Mouse (Mus musculus) hindbrain, postnatal 0 days (tissue): Measurements from ENCODE around the gene Phactr3. TPM values are rescaled to one million over a fixed set of nuclear protein-coding genes. Genes with fewer than 3 reads are reported as not detected.

Source experiments
- ATAC-seq: fragments of 200-750 bp; cut with Nextera tagmentation; 2 replicates; pipeline ENCODE4 v1.8.0; 2017; ENCODE audit warnings: mild to moderate bottlenecking, moderate TSS enrichment, moderate library complexity
- DNase-seq: peaks from one replicate; pipeline ENCODE4 v3.0.0-alpha.2; 2015; ENCODE audit warnings: low spot score
- H3K27ac ChIP-seq: fragments of 300-500 bp; sonication (generic); 2 replicates; pipeline ENCODE4 v1.5.1; 2014; ENCODE audit warnings: mild to moderate bottlenecking
- H3K27me3 ChIP-seq: fragments of 300-500 bp; sonication (generic); 2 replicates; pipeline ENCODE4 v1.6.1; 2014; ENCODE audit warnings: low read length, mixed read lengths; ENCODE audit not compliant: insufficient read depth
- H3K36me3 ChIP-seq: fragments of 300-500 bp; sonication (generic); 2 replicates; pipeline ENCODE4 v1.6.1; 2014; ENCODE audit warnings: low read length, mixed read lengths; ENCODE audit not compliant: insufficient read depth
- H3K4me1 ChIP-seq: fragments of 300-500 bp; sonication (generic); 2 replicates; pipeline ENCODE4 v1.6.1; 2014; ENCODE audit warnings: antibody characterized with exemption, low read length, mixed read lengths; ENCODE audit not compliant: insufficient read depth
- H3K4me2 ChIP-seq: fragments of 300-500 bp; sonication (generic); 2 replicates; pipeline ENCODE4 v1.6.1; 2014; ENCODE audit warnings: low read depth, mild to moderate bottlenecking, low read length, moderate library complexity, mixed read lengths
- H3K4me3 ChIP-seq: fragments of 300-500 bp; sonication (generic); 2 replicates; pipeline ENCODE4 v1.5.1; 2014; ENCODE audit warnings: low read length
- H3K9ac ChIP-seq: fragments of 300-500 bp; sonication (generic); replicated peaks from 2 replicates; pipeline ENCODE4 v1.6.1; 2014; ENCODE audit warnings: mild to moderate bottlenecking, low read length, moderate library complexity, mixed read lengths
- H3K9me3 ChIP-seq: fragments of 300-500 bp; sonication (generic); 2 replicates; pipeline ENCODE4 v1.6.1; 2016; ENCODE audit warnings: low read length, mixed read lengths
- CTCF ChIP-seq: IDR thresholded peaks from 2 replicates; pipeline ENCODE4 v1.5.1; 2016; ENCODE audit warnings: antibody characterized with exemption, control low read depth, low read depth
- WGBS: fragments of 180-500 bp; shearing (Covaris S2); extraction: QIAGEN DNeasy Blood & Tissue Kit; methylation state at CpG from one replicate; pipeline ENCODE4 v1.1.7; 2014; 5-methylcytosine and 5-hydroxymethylcytosine counted together
- polyA plus RNA-seq: library from polyadenylated mRNA; unstranded; fragments of >200 nt; fragmentation: Nextera tagmentation; extraction: Ambion mirVana; gene quantifications from 2 replicates; pipeline ENCODE4 v1.2.1, GENCODE M21; 2015
- total RNA-seq: library from RNA; depleted of rRNA; stranded (reverse); fragments of >200 nt; gene quantifications from 2 replicates; pipeline ENCODE4 v1.2.3, GENCODE M21; 2014

Gene Phactr3
- total and polyA plus RNA-seq, 2 experiments from 2014 or later = 66.2 to 92.7 TPM

DNA sequence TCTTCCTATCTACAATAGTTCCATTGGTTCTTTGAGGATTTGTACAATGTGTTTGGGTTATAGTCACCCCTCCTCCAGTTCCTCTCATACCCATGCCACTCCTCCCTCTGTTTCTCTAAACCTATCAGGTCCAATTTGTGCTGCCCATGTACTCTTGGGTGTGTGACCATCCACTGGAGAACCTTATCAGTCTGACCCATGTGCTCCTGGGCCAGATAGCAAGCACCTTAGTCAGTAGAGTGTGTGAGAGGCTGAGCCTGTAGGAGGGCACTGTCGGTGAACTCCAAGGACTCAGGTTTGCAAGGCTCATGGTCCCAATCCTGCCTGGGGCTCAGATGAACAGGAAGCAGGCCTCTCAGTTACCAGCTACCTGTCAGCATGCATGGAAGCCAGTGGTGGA, 78.8 kb downstream of the Phactr3 start:
- Histone ChIP-seq H3K4me3 (no peak overlapping the region), H3K27me3 (no peaks in the 10 kb centered on the region), H3K9me3 (no peaks in the 10 kb centered on the region), H3K27ac (no peak overlapping the region), H3K9ac (no peak overlapping the region), H3K4me2 (no peak overlapping the region), H3K36me3 (no peaks in the 10 kb centered on the region), H3K4me1 (peaks cover 11% of the 10 kb centered on the region; the same call in 1 of the 2 replicates)
- TF ChIP-seq CTCF = no peak
- DNase-seq (no peak), ATAC-seq (no peak)
- WGBS = 92% methylated on average over 1 of the region's 1 CpGs

DNA sequence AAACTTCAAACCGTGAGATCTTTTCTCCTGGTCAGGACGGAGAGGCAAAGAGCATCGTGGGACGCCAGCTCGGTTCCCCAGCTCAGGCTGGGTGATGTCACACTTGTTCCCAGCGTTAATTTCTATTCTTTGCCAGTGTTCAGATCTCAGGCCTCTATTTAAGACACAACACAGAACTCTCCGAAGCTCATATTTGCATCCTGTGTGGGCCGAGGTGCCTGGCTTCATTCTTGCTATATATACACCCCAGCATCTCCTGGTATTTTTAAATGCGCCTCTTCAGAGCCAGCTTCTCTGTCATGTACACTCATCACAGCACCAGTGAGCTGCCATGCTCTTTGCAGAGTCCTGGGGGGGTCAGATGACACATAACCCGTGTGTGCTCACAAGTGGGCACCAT, 85.7 kb downstream of the Phactr3 start:
- no peaks in the 10 kb centered on the region for H3K9me3 ChIP-seq
- TF ChIP-seq CTCF = no peak
- no peak overlapping the region for H3K4me2 ChIP-seq
- no peak overlapping the region for H3K27ac ChIP-seq
- 78% methylated on average over 10 of the region's 10 CpGs for WGBS
- no peak for ATAC-seq
- no peak overlapping the region for H3K9ac ChIP-seq
- H3K4me3 ChIP-seq = no peak overlapping the region
- no peaks in the 10 kb centered on the region for H3K36me3 ChIP-seq
- DNase-seq = no peak
- no peaks in the 10 kb centered on the region for H3K27me3 ChIP-seq
- no peaks in the 10 kb centered on the region for H3K4me1 ChIP-seq

DNA sequence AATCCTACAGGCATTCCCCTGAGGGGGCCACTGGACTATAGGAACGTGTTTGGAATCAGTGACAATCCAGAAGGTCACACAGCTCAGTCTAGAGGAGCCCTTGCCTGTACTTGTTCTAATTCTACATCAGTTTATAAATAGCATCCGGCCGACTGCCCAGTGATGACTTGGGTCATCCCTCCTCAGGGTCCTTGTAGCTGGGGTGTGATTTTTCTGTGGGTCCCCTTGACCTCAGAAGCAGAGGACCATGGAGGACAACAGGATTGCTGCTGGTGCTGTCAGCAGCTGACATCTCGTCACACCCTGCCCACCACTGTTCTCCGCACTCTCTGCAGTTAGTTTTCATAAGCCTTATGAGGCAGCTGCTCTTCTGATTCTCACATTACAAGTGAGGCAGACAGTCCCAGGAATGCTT, 89.4 kb downstream of the Phactr3 start:
- Histone ChIP-seq H3K4me2 (no peak overlapping the region), H3K36me3 (no peaks in the 10 kb centered on the region), H3K9me3 (no peaks in the 10 kb centered on the region), H3K27me3 (no peaks in the 10 kb centered on the region), H3K9ac (no peak overlapping the region), H3K4me3 (no peak overlapping the region), H3K27ac (no peak overlapping the region), H3K4me1 (peaks cover 7% of the 10 kb centered on the region; the same call in 1 of the 2 replicates)
- DNase-seq (no peak), ATAC-seq (no peak)
- 72% methylated on average over 5 of the region's 5 CpGs for WGBS
- no peak for TF ChIP-seq CTCF

DNA sequence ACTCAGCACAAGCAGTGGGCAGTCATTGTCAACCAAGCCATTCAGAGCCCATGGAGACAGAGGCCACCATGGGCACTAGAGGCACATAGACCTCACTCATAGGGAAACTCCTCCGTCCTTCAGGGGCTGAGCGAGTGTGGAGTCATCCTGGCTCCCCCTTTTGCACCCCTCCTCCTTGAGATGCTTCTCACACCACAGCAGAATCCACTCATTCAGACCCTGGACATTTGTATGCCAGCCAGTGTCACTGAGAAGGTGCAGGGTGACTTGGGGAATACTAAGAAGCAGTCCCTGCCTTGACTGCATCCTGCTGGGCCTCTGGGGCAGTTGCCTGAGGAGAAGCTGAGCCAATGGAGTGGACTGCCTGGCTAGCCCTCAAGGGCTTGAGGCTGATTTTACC, 95.1 kb downstream of the Phactr3 start:
- Histone ChIP-seq H3K27ac (peak overlapping the region; percentile 70), H3K36me3 (no peaks in the 10 kb centered on the region), H3K9ac (no peak overlapping the region), H3K4me2 (no peak overlapping the region), H3K4me1 (peaks cover 7% of the 10 kb centered on the region; the same call in 1 of the 2 replicates), H3K4me3 (no peak overlapping the region), H3K9me3 (no peaks in the 10 kb centered on the region), H3K27me3 (no peaks in the 10 kb centered on the region)
- peak; percentile 57 for DNase-seq
- ATAC-seq = peak; percentile 88
- 58% methylated on average over 2 of the region's 2 CpGs for WGBS
- TF ChIP-seq CTCF = no peak

DNA sequence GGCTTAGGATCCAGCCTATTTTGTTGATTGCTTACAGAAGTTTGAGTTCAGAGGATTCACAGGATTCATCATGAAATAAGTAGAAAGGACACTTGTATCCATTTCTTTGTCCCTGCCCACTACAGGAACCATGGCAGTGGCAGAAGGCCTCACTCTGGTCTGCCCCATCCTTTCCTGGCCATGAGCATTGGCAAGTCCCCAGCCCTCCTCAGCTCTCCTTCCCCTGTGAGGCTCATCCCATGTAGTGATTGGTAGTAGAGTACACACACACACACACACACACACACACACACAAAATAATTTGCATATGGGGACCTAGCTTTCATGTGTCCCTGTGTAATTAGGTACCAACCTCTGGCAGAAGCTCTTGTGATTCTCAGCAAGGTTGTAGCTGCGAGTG, 95.8 kb downstream of the Phactr3 start:
- no peak for TF ChIP-seq CTCF
- peaks cover 7% of the 10 kb centered on the region; the same call in 1 of the 2 replicates for H3K4me1 ChIP-seq
- no peak for DNase-seq
- H3K27ac ChIP-seq = peak overlapping the region; percentile 70
- WGBS = 86% methylated on average over 1 of the region's 1 CpGs
- no peaks in the 10 kb centered on the region for H3K27me3 ChIP-seq
- no peak overlapping the region for H3K9ac ChIP-seq
- H3K4me2 ChIP-seq = no peak overlapping the region
- no peak for ATAC-seq
- H3K36me3 ChIP-seq = no peaks in the 10 kb centered on the region
- H3K4me3 ChIP-seq = no peak overlapping the region
- H3K9me3 ChIP-seq = no peaks in the 10 kb centered on the region

DNA sequence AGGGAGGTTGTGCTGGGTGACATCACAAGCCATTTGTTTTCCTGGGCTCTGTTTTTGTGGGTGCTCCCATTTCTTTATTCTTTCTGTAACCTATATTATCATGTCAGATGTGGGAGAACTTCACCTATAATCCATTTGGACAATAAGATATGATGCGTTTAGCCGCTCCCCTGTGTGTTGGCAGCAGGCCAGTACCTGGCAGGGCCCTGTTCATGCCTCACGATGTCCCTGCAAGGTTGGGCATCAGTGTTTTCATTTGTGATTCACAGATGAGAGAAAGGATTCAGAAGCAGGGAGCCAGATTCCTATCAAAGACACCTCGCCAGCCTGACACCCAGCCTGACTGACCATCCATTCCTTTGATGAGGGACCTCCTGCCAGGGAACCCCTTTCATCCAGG, 99.7 kb downstream of the Phactr3 start:
- H3K27me3 ChIP-seq = no peaks in the 10 kb centered on the region
- no peaks in the 10 kb centered on the region for H3K36me3 ChIP-seq
- no peaks in the 10 kb centered on the region for H3K4me1 ChIP-seq
- DNase-seq = no peak
- H3K4me3 ChIP-seq = no peak overlapping the region
- H3K27ac ChIP-seq = no peak overlapping the region
- no peaks in the 10 kb centered on the region for H3K9me3 ChIP-seq
- no peak for ATAC-seq
- H3K9ac ChIP-seq = no peak overlapping the region
- H3K4me2 ChIP-seq = no peak overlapping the region
- TF ChIP-seq CTCF = no peak
- WGBS = 46% methylated on average over 4 of the region's 4 CpGs

DNA sequence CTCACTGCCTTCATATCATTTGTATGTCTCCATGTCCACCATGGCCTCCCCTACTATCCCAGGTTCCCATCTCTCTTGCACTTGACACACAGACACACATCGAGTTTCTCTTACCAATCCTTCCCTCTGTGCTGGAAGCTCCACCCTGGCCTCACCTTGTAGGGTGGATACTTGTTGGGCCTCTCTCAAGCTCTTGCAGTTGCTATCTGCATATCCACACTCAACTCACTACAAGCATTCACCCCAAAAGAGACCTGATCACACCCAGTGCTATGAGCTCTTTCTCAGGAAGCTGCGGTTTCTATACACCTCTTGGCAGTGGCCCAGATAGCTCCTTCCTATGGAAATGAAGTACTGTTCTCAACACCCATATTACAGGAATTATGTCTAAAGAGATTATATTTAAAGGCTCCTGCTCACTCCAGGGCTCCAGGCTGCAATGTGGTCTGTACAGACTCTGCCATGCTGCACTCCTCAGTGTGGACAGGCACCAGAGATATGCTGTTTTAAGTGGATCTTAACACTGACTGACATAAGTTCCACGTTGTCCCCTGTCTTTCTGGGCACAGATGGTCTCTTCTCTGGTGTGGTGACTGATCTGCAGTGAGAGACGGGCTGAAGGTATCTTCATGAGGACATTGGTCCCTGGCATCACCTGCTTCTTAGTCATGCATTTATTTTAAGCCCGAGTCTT, 100.8 kb downstream of the Phactr3 start:
- WGBS = 74% methylated on average over 5 of the region's 5 CpGs
- Histone ChIP-seq H3K4me1 (no peaks in the 10 kb centered on the region), H3K9ac (no peak overlapping the region), H3K27ac (no peak overlapping the region; the same call in 1 of the 2 replicates), H3K36me3 (no peaks in the 10 kb centered on the region), H3K27me3 (no peaks in the 10 kb centered on the region), H3K4me3 (no peak overlapping the region), H3K9me3 (no peaks in the 10 kb centered on the region), H3K4me2 (no peak overlapping the region)
- ATAC-seq (no peak), DNase-seq (no peak)
- TF ChIP-seq CTCF = no peak
